Mouse (Mus musculus) forebrain, embryonic 14.5 days (tissue): ENCODE results near the gene Spen. TPM values are rescaled to one million over a fixed set of nuclear protein-coding genes. Genes with fewer than 3 reads are reported as not detected.

Experiments used
- ATAC-seq: fragments of 200-750 bp; cut with Nextera tagmentation; 2 replicates; pipeline ENCODE4 v1.8.0; 2017; ENCODE audit warnings: mild to moderate bottlenecking, moderate library complexity
- DNase-seq: peaks from one replicate; pipeline ENCODE4 v3.0.0-alpha.2; 2015; ENCODE audit warnings: low spot score
- H3K27ac ChIP-seq: fragments of 300-500 bp; sonication (generic); 2 replicates; pipeline ENCODE4 v1.5.1; 2014; ENCODE audit warnings: low read depth, mild to moderate bottlenecking, control low read depth, low read length, moderate library complexity
- H3K27me3 ChIP-seq: fragments of 300-500 bp; sonication (generic); replicated peaks from 2 replicates; pipeline ENCODE4 v1.6.1; 2014; ENCODE audit warnings: low read length, control low read depth, mixed read lengths; ENCODE audit not compliant: control insufficient read depth, insufficient read depth
- H3K36me3 ChIP-seq: fragments of 300-500 bp; sonication (generic); 2 replicates; pipeline ENCODE4 v1.6.1; 2014; ENCODE audit warnings: low read length, control low read depth; ENCODE audit not compliant: control insufficient read depth, insufficient read depth
- H3K4me1 ChIP-seq: fragments of 300-500 bp; sonication (generic); 2 replicates; pipeline ENCODE4 v1.6.1; 2014; ENCODE audit warnings: antibody characterized with exemption, low read length, control low read depth; ENCODE audit not compliant: control insufficient read depth, insufficient read depth
- H3K4me2 ChIP-seq: fragments of 300-500 bp; sonication (generic); 2 replicates; pipeline ENCODE4 v1.6.1; 2014; ENCODE audit warnings: mild to moderate bottlenecking, control low read depth, low read length
- H3K4me3 ChIP-seq: fragments of 300-500 bp; sonication (generic); 2 replicates; pipeline ENCODE4 v1.5.1; 2014; ENCODE audit warnings: low read depth, low read length, control low read depth
- H3K9ac ChIP-seq: fragments of 300-500 bp; sonication (generic); 2 replicates; pipeline ENCODE4 v1.6.1; 2014; ENCODE audit warnings: mild to moderate bottlenecking, low read length, control low read depth, moderate library complexity
- H3K9me3 ChIP-seq: fragments of 300-500 bp; sonication (generic); replicated peaks from 2 replicates; pipeline ENCODE4 v1.6.1; 2016; ENCODE audit warnings: low read length, control low read depth, mixed read lengths; ENCODE audit not compliant: control insufficient read depth
- WGBS: fragments of 180-500 bp; shearing (Covaris S2); extraction: QIAGEN DNeasy Blood & Tissue Kit; methylation state at CpG from one replicate; pipeline ENCODE4 v1.1.7; 2014; 5-methylcytosine and 5-hydroxymethylcytosine counted together
- polyA plus RNA-seq: library from polyadenylated mRNA; unstranded; fragments of >200 nt; fragmentation: Nextera tagmentation; extraction: Ambion mirVana; gene quantifications from 2 replicates; pipeline ENCODE4 v1.2.1, GENCODE M21; 2014

Spen gene
- polyA plus RNA-seq, 1 experiment from 2014 or later: 10.7 TPM

- no peak for ATAC-seq
- peak overlapping the region; percentile 1; the same call in 1 of the 2 replicates for H3K9ac ChIP-seq
- H3K27ac ChIP-seq: peak overlapping the region; percentile 35; the same call in 1 of the 2 replicates
- H3K4me2 ChIP-seq: peak overlapping the region; percentile 16; the same call in 1 of the 2 replicates
- H3K4me1 ChIP-seq: peaks cover 8% of the 10 kb centered on the region
- H3K4me3 ChIP-seq: no peak overlapping the region
- no peaks in the 10 kb centered on the region for H3K27me3 ChIP-seq
- H3K36me3 ChIP-seq: no peaks in the 10 kb centered on the region
- 2% methylated on average over 7 of the region's 7 CpGs for WGBS
- no peaks in the 10 kb centered on the region for H3K9me3 ChIP-seq
- DNase-seq: peak; percentile 91
These were observed 3.5 kb upstream of the Spen start for GRCm38 (mm10) chr4:141541851-141542250.

- Histone ChIP-seq H3K27me3 (no peaks in the 10 kb centered on the region), H3K4me3 (no peak overlapping the region), H3K9me3 (no peaks in the 10 kb centered on the region), H3K4me1 (peaks cover 8% of the 10 kb centered on the region), H3K4me2 (no peak overlapping the region), H3K36me3 (no peaks in the 10 kb centered on the region), H3K27ac (0 out of 2 replicates have a peak overlapping the region, but pooled peaks have one; percentile 35), H3K9ac (no peak overlapping the region)
- 73% methylated on average over 3 of the region's 3 CpGs for WGBS
- ATAC-seq (no peak), DNase-seq (no peak)
These were observed 2.4 kb upstream of the Spen start for GRCm38 (mm10) chr4:141540844-141541243.

GRCm38 (mm10) chr4:141539213-141539767 is 893 bp upstream of the Spen start:
- H3K9ac ChIP-seq: peak overlapping the region; percentile 92
- no peaks in the 10 kb centered on the region for H3K36me3 ChIP-seq
- H3K27me3 ChIP-seq: no peaks in the 10 kb centered on the region
- 48% methylated on average over 12 of the region's 12 CpGs for WGBS
- no peak for ATAC-seq
- no peaks in the 10 kb centered on the region for H3K9me3 ChIP-seq
- peaks cover 14% of the 10 kb centered on the region for H3K4me1 ChIP-seq
- peak overlapping the region; percentile 97 for H3K27ac ChIP-seq
- H3K4me2 ChIP-seq: peak overlapping the region; percentile 92
- DNase-seq: no peak
- H3K4me3 ChIP-seq: peak overlapping the region; percentile 84

GRCm38 (mm10) chr4:141537706-141538407 is 540 bp downstream of the Spen start:
- H3K9me3 ChIP-seq: no peaks in the 10 kb centered on the region
- H3K4me1 ChIP-seq: peaks cover 17% of the 10 kb centered on the region
- H3K9ac ChIP-seq: peak overlapping the region; percentile 92
- H3K27me3 ChIP-seq: no peaks in the 10 kb centered on the region
- peak; percentile 31 for DNase-seq
- H3K4me3 ChIP-seq: peak overlapping the region; percentile 84
- ATAC-seq: no peak; the same call in 1 of the 2 replicates
- under 1% methylated on average over 90 of the region's 101 CpGs for WGBS
- peak overlapping the region; percentile 97 for H3K27ac ChIP-seq
- H3K4me2 ChIP-seq: peak overlapping the region; percentile 92
- no peaks in the 10 kb centered on the region for H3K36me3 ChIP-seq

- Histone ChIP-seq H3K9me3 (no peaks in the 10 kb centered on the region), H3K4me2 (peak overlapping the region; percentile 92), H3K4me1 (peaks cover 15% of the 10 kb centered on the region), H3K36me3 (no peaks in the 10 kb centered on the region), H3K9ac (peak overlapping the region; percentile 92), H3K27ac (peak overlapping the region; percentile 97), H3K27me3 (no peaks in the 10 kb centered on the region), H3K4me3 (peak overlapping the region; percentile 84)
- WGBS: under 1% methylated on average over 14 of the region's 14 CpGs
- ATAC-seq (no peak), DNase-seq (no peak)
These were observed 1.2 kb downstream of the Spen start for GRCm38 (mm10) chr4:141537226-141537610.

- H3K4me2 ChIP-seq: peak overlapping the region; percentile 92
- peak; percentile 55 for ATAC-seq
- H3K4me3 ChIP-seq: peak overlapping the region; percentile 84
- DNase-seq: peak; percentile 82
- peak overlapping the region; percentile 92 for H3K9ac ChIP-seq
- under 1% methylated on average over 58 of the region's 61 CpGs for WGBS
- H3K27ac ChIP-seq: peak overlapping the region; percentile 91
- H3K36me3 ChIP-seq: no peaks in the 10 kb centered on the region
- H3K9me3 ChIP-seq: no peaks in the 10 kb centered on the region
- peaks cover 15% of the 10 kb centered on the region for H3K4me1 ChIP-seq
- no peaks in the 10 kb centered on the region for H3K27me3 ChIP-seq
These were observed 1.8 kb downstream of the Spen start for GRCm38 (mm10) chr4:141536291-141537225.

- peak; percentile 35; the same call in 1 of the 2 replicates for ATAC-seq
- Histone ChIP-seq H3K4me1 (peaks cover 15% of the 10 kb centered on the region), H3K9me3 (no peaks in the 10 kb centered on the region)
These were observed 3.3 kb downstream of the Spen start for GRCm38 (mm10) chr4:141534947-141535680.

GRCm38 (mm10) chr4:141530979-141531378 is 7.4 kb downstream of the Spen start:
- no peak for ATAC-seq
- no peak for DNase-seq
- Histone ChIP-seq H3K4me3 (no peak overlapping the region), H3K27me3 (no peaks in the 10 kb centered on the region), H3K4me2 (no peak overlapping the region), H3K4me1 (peaks cover 10% of the 10 kb centered on the region; the same call in 1 of the 2 replicates), H3K9me3 (no peaks in the 10 kb centered on the region), H3K36me3 (0 out of 2 replicates have a peak, but pooled peaks cover 4% of the 10 kb centered on the region), H3K27ac (no peak overlapping the region), H3K9ac (no peak overlapping the region)
- WGBS: 79% methylated on average over 15 of the region's 15 CpGs

More at GRCm38 (mm10) chr4:141534947-141535680, 3.3 kb downstream of the Spen start:
- DNase-seq: peak; percentile 82
- peak overlapping the region; percentile 84 for H3K4me3 ChIP-seq
- H3K27me3 ChIP-seq: no peaks in the 10 kb centered on the region
- H3K9ac ChIP-seq: peak overlapping the region; percentile 92
- H3K27ac ChIP-seq: peak overlapping the region; percentile 91
- H3K4me2 ChIP-seq: peak overlapping the region; percentile 92
- WGBS: 4% methylated on average over 10 of the region's 11 CpGs
- H3K36me3 ChIP-seq: no peaks in the 10 kb centered on the region
